Mouse (Mus musculus) erythroblast, embryonic 14.5 days (primary cell): ENCODE measurements around the gene Cerkl.

Experiments
- GATA1 ChIP-seq: IDR thresholded peaks from 2 replicates; pipeline ENCODE4 v1.6.1; 2012; ENCODE audit warnings: low read length, inconsistent platforms, mixed read lengths
- TAL1 ChIP-seq: IDR thresholded peaks from 3 replicates; pipeline ENCODE4 v1.6.1; 2012; ENCODE audit warnings: low read length, inconsistent platforms, mixed read lengths

- no peak for TF ChIP-seq GATA1
- no peak for TF ChIP-seq TAL1
Measured at GRCm38 (mm10) chr2:79456575-79457349, at the start of gene Cerkl, which contains the start of gene Neurod1.
